Mouse (Mus musculus) left cerebral cortex, postnatal 10 days (tissue): ENCODE data around the gene Csnk2a2. TPM values are rescaled to one million over a fixed set of nuclear protein-coding genes. Genes with fewer than 3 reads are reported as not detected.

Experiments used
- DNase-seq, 2 experiments: peaks; one replicate each; pipeline ENCODE4 v3.0.0; 2021 to 2022; ENCODE audit warnings: low spot score in 2 of 2, mixed read lengths in 1 of 2; ENCODE audit errors: extremely low spot score in 1 of 2
- intact Hi-C: fragments of 180-260 bp; cut with DNase I; formaldehyde crosslinking; loops from one replicate; pipeline ENCODE4 v1.15.1; 2025
- total RNA-seq, 2 experiments: library from RNA; stranded (reverse); gene quantifications; 2 replicates each; pipeline ENCODE4 v1.2.3; 2021

Gene Csnk2a2
- 100 to 1,000 TPM in 1 of 2 experiments, 10 to 100 TPM in 1; 93.5 to 101 TPM for total RNA-seq

GRCm38 (mm10) chr8:95490006-95490405 is at the start of gene Csnk2a2:
Gene Csnk2a2, minus strand, starts transcription at chr8:95490039.
- DNase-seq: no peak
- intact Hi-C loops: no loop called here

- intact Hi-C loops: no loop called here
- DNase-seq: no peak
These were observed 49.6 kb upstream of the Csnk2a2 start for GRCm38 (mm10) chr8:95539487-95539886.

GRCm38 (mm10) chr8:95533584-95534387 is 43.9 kb upstream of the Csnk2a2 start, which contains the start of gene Ccdc113:
Gene Ccdc113, plus strand, starts transcription at chr8:95534085.
- peak; percentile 27 to 72 for DNase-seq
- intact Hi-C loops: loop anchor here (5.0 kb wide), 1 partner anchor 46 kb away; no protein-coding TSS in a partner anchor

- intact Hi-C loops: loop anchor here (5.0 kb wide), 1 partner anchor 45 kb away; no protein-coding TSS in a partner anchor
- no peak for DNase-seq
These were observed 42.4 kb upstream of the Csnk2a2 start for GRCm38 (mm10) chr8:95532206-95532605.

DNA sequence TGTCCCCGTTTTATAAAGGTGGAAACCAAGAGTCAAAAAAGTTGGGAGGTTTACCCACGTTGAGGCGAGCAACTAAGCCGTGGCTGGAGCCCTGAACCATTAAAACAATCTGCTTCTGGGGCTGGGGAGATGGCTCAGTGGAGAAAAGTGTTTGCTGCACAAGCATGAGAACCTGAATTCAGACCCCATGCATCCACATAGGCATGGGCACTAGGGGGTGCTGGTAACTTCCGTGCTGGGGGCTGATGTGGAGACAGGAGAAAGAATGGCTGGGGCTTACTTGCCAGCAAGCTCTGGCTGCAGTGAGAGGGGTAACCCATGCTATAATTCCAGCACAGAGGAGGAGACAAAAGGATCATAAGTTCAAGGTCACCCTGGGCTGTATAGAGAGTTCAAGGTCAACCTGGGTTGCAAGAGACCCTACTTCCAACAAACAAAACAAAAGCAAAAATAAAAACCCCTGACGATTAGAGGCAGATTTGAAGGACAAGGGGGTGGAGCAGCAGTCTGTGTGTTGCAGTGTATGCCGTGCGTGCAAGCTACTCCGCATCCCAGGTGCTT is 39.0 kb upstream of the Csnk2a2 start:
- intact Hi-C loops: no loop called here
- no peak for DNase-seq

DNA sequence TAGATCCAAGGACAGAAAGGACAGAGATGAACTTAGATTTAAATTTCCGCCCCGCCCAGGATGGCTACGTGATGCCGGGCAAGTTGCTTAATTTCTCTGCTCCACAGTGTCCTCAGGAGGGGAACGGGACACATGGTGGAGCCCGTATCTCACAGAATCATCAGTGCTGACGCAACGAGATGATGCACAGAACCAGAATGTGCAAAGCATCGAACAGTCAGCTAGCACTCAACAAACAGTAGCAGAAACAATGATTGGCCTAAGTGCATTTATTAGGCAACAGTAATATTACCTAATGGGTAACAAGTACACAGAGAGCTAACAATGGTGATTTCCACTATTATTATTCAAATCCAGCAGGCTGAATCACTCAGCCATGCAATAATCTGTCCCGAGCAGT is 38.4 kb upstream of the Csnk2a2 start:
- no peak for DNase-seq
- intact Hi-C loops: no loop called here

- intact Hi-C loops: no loop called here
- no peak for DNase-seq
These were observed 34.2 kb upstream of the Csnk2a2 start for GRCm38 (mm10) chr8:95523991-95524390.

- intact Hi-C loops: no loop called here
- no peak for DNase-seq
These were observed 27.1 kb upstream of the Csnk2a2 start for GRCm38 (mm10) chr8:95516928-95517327.

GRCm38 (mm10) chr8:95513219-95513618 is 23.4 kb upstream of the Csnk2a2 start:
- DNase-seq: no peak
- intact Hi-C loops: no loop called here

- no peak for DNase-seq
- intact Hi-C loops: no loop called here
These were observed 22.4 kb upstream of the Csnk2a2 start for GRCm38 (mm10) chr8:95512257-95512656.

- DNase-seq: no peak
- intact Hi-C loops: no loop called here
These were observed 16.4 kb upstream of the Csnk2a2 start for GRCm38 (mm10) chr8:95506245-95506644.

DNA sequence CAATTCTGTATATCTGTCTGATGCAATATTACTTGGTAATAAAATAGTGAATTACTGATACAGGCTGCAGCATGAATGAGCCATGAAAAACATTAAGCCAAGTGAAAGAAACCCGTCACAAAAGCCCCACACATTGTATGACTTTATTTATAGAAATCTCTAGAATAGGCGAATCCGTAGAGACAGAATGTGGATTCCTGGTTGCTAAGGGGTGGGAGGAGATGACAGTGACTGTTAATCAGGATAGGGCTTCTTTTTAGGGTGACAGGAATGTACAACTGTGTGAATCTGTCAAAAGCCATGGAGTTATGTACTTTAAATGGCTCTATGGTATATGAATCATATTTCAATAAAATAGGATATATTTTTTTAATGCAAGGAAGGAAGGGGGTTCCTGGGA is 15.8 kb upstream of the Csnk2a2 start:
- peak in 1 of 2 experiments; percentile 44 for DNase-seq
- intact Hi-C loops: no loop called here

GRCm38 (mm10) chr8:95504835-95505234 is 15.0 kb upstream of the Csnk2a2 start:
- intact Hi-C loops: no loop called here
- DNase-seq: peak in 1 of 2 experiments; percentile 37

DNA sequence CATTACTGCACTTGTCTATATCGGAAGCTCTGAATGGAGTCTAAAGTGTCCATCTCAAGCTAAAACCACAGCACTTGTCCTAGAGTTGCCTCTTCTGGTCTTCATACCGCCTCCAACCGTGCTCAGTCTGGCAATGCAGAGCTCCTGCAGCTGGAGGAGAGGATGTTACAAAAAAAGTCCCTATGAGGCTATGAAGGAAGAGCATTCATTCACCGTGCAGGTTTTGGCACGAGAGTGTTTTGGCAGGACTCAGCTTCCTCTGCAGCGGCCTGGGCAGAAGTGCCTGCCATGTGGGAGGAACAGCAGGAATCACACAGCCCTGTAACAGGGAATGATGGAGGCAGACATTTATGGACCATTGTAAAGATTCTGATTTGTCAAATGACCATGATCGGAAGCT is 12.6 kb upstream of the Csnk2a2 start:
- DNase-seq: peak in 1 of 2 experiments; percentile 46
- intact Hi-C loops: no loop called here

DNA sequence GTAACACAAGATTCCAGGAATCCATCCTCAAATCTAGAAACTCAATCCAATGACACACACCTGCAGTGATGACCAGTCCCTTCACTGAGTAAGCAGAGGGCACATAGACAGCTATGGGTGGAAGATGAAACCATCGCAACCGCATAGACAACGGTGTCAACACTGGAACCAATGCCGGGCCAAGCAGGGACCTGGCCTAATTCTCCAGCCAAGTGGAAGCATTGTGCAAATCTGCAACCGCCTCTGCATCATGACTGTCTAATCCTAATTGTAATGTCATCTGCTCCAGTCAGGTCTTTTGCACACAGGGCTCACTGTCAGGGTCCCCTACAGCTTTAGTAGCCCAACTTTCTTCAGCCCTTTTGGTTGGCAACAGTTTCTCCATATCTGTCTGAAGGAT is 10.6 kb upstream of the Csnk2a2 start:
- intact Hi-C loops: no loop called here
- DNase-seq: no peak

GRCm38 (mm10) chr8:95499266-95500064 is 9.6 kb upstream of the Csnk2a2 start:
- intact Hi-C loops: no loop called here

DNA sequence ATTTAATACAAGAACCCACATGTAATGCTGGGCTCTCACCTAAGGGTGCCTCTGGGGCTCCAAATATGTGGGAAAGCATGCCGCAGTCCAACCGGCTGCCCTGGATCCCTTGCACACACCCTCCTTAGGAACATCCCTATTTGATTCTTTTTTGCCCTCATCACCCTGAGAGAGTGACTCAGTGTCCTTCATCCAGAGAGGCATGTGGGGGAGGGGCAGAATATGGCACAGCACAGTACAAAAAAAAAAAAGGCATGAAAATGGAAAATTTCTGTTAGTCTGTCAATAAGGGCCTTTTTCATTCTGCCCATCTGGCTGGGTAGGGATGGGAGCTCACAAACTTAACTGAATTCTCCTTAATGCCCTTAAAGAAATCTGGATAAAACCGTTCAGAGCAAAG is 8.0 kb upstream of the Csnk2a2 start:
- intact Hi-C loops: no loop called here

More at GRCm38 (mm10) chr8:95499266-95500064, 9.6 kb upstream of the Csnk2a2 start:
- DNase-seq: no peak

DNA sequence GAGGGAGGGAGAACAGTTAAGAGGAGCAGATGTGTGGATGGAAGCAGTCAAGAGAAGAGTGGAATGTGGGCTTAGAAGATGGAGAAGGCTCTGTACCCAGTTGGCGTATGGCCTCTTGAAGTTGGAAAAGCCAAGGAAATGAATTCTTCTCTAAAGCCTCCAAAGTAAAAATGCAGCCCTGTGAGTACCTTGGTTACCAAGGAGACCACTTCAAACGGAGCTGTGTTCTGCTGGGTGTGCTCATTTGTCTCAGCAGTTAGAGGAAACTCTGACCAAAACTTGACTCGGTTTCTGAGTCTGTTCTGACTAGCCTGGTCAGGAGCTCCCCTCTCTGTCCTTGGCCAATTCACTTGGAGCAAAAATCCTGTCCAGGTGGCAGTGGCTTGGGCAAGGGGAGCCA is 6.6 kb upstream of the Csnk2a2 start:
- intact Hi-C loops: no loop called here
- DNase-seq: no peak

More for the DNA sequence above, 8.0 kb upstream of the Csnk2a2 start:
- no peak for DNase-seq

- DNase-seq: no peak
- intact Hi-C loops: no loop called here
These were observed 5.6 kb upstream of the Csnk2a2 start for GRCm38 (mm10) chr8:95495444-95495843.
